ENCODE assay signal across 19 mouse cellular contexts in the genomic region with DNA sequence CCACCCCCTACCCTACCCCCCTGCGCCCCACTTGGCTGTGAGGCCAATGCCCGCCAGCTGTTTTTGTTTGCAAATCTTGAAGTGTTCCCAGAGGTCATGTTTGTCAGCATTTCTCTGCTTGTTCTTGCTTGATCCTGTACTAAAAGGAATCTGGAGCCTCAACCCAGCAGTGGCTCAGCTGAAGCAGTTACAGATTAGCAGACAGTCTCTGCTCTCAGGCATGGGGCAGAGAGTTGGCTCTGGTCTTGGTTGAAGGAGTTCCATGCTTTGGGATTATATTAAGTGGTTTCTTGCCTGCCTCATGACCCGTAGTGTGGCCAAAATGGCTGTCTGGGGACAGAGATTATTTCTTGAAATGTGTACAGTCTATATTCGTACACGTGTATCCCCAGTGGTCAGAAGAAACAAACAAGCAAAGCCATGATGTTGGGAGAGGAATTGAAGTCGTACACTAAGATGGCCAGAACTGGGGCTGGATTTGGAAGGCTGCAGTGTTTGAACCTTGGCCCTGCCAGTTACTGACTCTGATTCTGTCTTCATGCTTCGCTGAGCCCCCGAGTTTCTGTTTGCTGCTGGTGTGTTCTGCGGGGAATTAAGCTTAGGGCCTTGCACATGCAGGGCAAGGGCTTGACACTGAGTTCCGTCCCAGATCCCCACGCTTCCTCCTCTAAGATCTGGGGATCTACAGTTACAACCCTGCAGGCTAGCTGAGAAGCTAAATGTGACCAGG. TPM values are rescaled to one million over a fixed set of nuclear protein-coding genes. Genes with fewer than 3 reads are reported as not detected.
A peak's percentile ranks its signal among the peaks of the same experiment; 100 is the strongest.
DNase-seq lines count a peak whose midpoint lies in the region; TF ChIP-seq lines count a peak whose summit lies in the region.
"Had no signal": no experiment of that assay in that cellular context is flagged by ENCODE, and none has a peak within 500 bp of the region (broad histone marks: within the 10 kb centered on the region; RNA-seq: fewer than 3 reads in every experiment).

No protein-coding gene starts in this region.

- no peak for TF ChIP-seq CTCF in layer of hippocampus, adult 2 months (conservative IDR thresholded peaks at IDR 0.05)

- no peak overlapping the region for H3K27ac ChIP-seq in layer of hippocampus, adult 2 months
- H3K27ac ChIP-seq: embryonic facial prominence, embryonic 10.5 days; forebrain, embryonic 13.5 days; heart, embryonic 10.5 days; hindbrain, embryonic 13.5 days; left cerebral cortex, adult 2 months; limb, embryonic 12.5 days; midbrain, embryonic 15.5 days had no signal

- no peak overlapping the region for H3K4me3 ChIP-seq in layer of hippocampus, adult 2 months
- H3K4me3 ChIP-seq: embryonic facial prominence, embryonic 10.5 days; forebrain, embryonic 13.5 days; heart, embryonic 10.5 days; hindbrain, embryonic 13.5 days; left cerebral cortex, adult 2 months; limb, embryonic 12.5 days; midbrain, embryonic 15.5 days had no signal

- peak; percentile 24 to 42 for DNase-seq in spleen, adult 18-20 months
- no peak for DNase-seq in spleen, postnatal 4 days (ENCODE audit: low spot score in 2 of 2)
- DNase-seq in kidney, adult 8-10 months = peak; percentile 64 to 78
- peak; percentile 68 for DNase-seq in kidney, postnatal 14 days
- no peak for DNase-seq in layer of hippocampus, adult 2 months (ENCODE audit: low spot score in 2 of 2)
- DNase-seq in thymus, postnatal 4 days = no peak
- DNase-seq in T-cell, adult 2 months (ENCODE audit: low spot score) = no peak
- DNase-seq: cerebellum, adult 11 months; cerebellum, postnatal 36 days; gastrocnemius, postnatal 36 days; heart, postnatal 14 days; thymus, adult 18-20 months had no signal

RNA-seq across cellular contexts. Expression of gene Map3k5, which starts 18.9 kb away (rescaled TPM):
- total RNA-seq in layer of hippocampus, adult 2 months (2021) = 10 to 100 TPM; 30.6 to 33.1 TPM

RNA-seq across cellular contexts. Expression of gene Pex7, which starts 45.7 kb away (rescaled TPM):
- 10 to 100 TPM; 19.3 to 22.0 TPM for total RNA-seq in layer of hippocampus, adult 2 months (2021)

Comparison
In these comparisons a context has a peak if more than half of its experiments do, and no peak if none do; other contexts are left out.
1. DNase-seq: peak in spleen, adult 18-20 months (2 of 2), kidney, adult 8-10 months (2 of 2) and kidney, postnatal 14 days (single experiment); none in spleen, postnatal 4 days (0 of 2), layer of hippocampus, adult 2 months (0 of 2), thymus, postnatal 4 days (single experiment) and T-cell, adult 2 months (single experiment).